Mouse (Mus musculus) layer of hippocampus, adult 2 months (tissue): Measurements from ENCODE around the gene Ivd. TPM values are rescaled to one million over a fixed set of nuclear protein-coding genes. Genes with fewer than 3 reads are reported as not detected.

Source experiments
- DNase-seq, 2 experiments: peaks; one replicate each; pipeline ENCODE4 v3.0.0; 2022; ENCODE audit warnings: low spot score in 2 of 2
- H3K27ac ChIP-seq: fragments of 200-600 bp; 2 replicates; pipeline ENCODE4 v1.8.1; 2022
- H3K4me3 ChIP-seq: fragments of 200-600 bp; 2 replicates; pipeline ENCODE4 v1.8.1; 2022; ENCODE audit warnings: mild to moderate bottlenecking
- CTCF ChIP-seq: fragments of 200-600 bp; conservative IDR thresholded peaks from 2 replicates; pipeline ENCODE4 v1.8.1; 2022; ENCODE audit warnings: antibody characterized with exemption, mild to moderate bottlenecking, moderate library complexity
- total RNA-seq, 2 experiments: library from RNA; stranded (reverse); gene quantifications; 2 replicates each; pipeline ENCODE4 v1.2.3; 2021

Ivd gene
- total RNA-seq, 2 experiments from 2014 or later = 117 to 121 TPM

DNA sequence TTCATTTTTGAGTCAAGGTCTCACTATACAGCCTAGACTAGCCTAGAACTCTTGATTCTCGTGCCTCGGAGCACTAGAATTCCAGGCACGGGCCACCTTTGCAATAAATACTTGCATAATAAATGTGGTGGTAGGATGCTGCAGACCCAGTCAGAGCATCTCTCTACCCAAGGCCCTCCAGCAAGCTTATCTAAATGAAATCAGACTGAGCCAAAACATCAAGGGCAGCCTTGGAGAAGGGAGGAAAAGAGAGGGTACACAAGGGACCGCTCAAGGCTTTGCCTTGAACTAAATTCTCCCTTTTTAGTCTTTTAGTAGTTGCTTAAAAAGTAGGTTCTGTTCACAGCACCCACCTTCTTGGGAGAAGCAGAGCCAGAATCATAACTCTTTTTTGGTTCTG, 29.4 kb downstream of the Ivd start:
- H3K27ac ChIP-seq = no peak overlapping the region
- no peak overlapping the region for H3K4me3 ChIP-seq
- TF ChIP-seq CTCF = no peak
- no peak for DNase-seq

DNA sequence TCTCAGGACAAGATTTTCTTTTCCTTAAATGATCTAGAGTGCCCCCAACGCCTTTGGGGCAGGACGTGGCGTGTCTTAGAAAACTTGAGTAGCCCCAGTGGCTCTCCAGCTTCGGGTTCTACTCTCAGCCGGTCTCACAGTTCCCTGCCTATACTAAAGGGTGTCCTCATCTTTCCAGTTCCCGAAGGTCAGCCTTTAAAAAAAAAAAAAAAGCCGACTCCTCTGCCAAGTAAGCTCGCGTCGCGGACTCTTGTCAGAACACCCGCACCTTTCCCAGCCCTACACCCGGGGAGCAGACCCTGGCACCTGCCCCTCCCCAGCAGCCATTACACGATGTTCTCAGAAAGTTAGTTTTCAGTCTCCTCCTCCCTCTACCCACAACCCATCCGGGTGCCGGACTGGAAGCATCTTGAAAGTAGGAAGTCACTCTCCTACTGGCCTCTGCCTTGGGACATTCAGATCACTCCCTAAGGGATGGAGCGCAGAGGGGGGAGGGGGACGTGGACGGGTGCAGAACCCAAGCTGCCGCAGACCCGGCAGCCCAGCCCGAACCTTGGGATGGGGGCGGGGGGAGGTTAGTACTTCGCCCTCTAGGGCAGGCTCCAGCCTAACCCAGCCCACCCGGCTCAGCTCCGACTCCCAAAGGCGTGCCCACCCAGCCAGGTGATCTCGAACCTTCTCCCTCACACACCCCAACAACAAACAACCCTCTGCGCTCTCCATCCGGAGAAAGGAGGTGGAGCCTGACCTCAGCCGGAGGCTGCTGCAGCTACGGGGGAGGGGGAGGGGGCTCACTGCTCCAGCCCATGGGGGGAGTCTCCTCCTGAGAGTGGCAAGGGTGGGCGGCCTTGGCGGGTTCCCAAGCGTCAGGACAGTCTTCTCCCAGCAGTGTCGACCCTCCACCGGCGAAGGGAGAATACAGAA, 34.5 kb downstream of the Ivd start:
- H3K4me3 ChIP-seq = peak overlapping the region; percentile 57
- no peak for TF ChIP-seq CTCF
- no peak for DNase-seq
- H3K27ac ChIP-seq = peak overlapping the region; percentile 79

DNA sequence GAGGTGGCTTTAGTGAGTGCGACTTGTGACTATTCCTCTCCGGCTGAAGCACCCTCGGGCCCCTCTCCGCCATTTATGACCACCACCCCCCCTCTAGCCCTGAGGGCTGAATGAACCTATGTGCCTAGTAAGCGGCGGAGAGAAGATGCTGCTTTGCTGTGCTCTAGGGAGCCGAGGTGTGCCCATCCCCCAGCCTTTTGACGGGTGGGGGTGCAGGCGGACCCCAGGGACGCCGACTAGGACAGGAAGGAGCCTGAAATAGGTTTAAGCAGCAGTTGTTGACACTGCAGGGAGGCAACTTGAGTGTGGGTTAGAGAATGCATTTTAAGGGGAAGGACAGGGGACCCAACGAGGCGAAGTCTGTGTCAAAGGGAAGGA, 35.1 kb downstream of the Ivd start:
- Histone ChIP-seq H3K27ac (peak overlapping the region; percentile 79), H3K4me3 (peak overlapping the region; percentile 57)
- DNase-seq = no peak
- TF ChIP-seq CTCF = no peak

DNA sequence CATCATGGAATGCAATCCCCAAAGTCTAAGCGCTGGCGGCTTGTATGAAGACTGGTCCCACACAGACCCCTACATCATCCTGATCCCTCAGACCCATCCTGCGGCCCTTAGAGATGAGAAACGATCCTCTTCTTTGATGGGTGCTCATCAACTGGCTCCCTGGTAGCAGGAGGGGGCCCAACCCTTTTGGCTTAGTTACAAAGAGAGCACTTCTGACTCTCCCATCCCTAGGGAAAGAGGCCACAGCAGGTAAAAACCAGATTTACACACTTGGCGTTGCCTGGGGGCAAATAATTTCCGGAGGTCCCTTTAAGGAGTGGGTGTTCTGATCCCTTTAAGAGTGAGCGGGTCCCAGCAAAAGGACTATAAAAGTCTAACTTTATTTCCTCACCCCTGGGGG, 35.6 kb downstream of the Ivd start:
- H3K27ac ChIP-seq = peak overlapping the region; percentile 79; the same call in 1 of the 2 replicates
- TF ChIP-seq CTCF = no peak
- H3K4me3 ChIP-seq = peak overlapping the region; percentile 57
- no peak for DNase-seq

DNA sequence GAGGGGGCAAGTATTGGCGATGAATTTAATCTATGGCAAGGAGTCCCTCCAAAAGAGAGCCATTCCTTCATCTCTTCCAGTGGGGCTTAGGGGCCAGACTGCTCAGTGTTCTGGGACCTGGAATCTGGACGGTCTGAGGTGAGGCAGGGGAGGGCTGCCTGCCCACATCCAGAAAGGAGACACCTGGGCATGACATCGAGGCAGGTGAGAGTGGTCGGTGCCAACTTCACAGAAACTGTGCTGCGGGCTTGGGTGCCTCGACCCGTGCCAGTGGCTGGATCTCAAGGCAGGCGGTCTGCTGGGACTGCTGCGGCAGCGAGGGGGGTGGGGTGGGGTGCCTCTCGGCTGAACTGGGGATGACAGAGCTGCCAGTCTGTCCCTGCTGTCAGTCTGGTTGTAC, 36.1 kb downstream of the Ivd start:
- no peak overlapping the region for H3K4me3 ChIP-seq
- DNase-seq = no peak
- H3K27ac ChIP-seq = no peak overlapping the region
- no peak for TF ChIP-seq CTCF

GRCm38 (mm10) chr2:118898771-118899170, 37.0 kb downstream of the Ivd start:
- DNase-seq = no peak
- Histone ChIP-seq H3K27ac (no peak overlapping the region), H3K4me3 (no peak overlapping the region)
- no peak for TF ChIP-seq CTCF

DNA sequence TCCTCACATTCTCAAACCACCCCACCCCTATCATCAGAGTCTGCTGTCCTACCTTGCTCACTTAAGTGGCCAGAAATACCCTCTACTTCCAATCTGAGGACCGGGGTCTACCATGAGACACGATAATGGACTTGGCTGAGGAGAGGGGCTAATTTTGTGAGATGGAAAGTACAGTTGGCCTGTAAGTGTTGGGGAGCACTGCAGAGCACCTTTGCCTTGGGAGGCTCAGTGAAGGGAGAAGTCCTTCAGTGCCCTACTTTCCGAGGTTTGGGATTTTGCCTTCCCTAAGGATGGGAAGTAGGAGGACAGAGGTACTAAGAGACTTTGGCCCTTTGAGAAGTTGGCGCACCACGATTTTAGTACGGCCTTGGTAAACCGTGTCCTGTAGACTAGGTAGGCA, 37.6 kb downstream of the Ivd start:
- Histone ChIP-seq H3K4me3 (no peak overlapping the region), H3K27ac (no peak overlapping the region)
- no peak for TF ChIP-seq CTCF
- no peak for DNase-seq

DNA sequence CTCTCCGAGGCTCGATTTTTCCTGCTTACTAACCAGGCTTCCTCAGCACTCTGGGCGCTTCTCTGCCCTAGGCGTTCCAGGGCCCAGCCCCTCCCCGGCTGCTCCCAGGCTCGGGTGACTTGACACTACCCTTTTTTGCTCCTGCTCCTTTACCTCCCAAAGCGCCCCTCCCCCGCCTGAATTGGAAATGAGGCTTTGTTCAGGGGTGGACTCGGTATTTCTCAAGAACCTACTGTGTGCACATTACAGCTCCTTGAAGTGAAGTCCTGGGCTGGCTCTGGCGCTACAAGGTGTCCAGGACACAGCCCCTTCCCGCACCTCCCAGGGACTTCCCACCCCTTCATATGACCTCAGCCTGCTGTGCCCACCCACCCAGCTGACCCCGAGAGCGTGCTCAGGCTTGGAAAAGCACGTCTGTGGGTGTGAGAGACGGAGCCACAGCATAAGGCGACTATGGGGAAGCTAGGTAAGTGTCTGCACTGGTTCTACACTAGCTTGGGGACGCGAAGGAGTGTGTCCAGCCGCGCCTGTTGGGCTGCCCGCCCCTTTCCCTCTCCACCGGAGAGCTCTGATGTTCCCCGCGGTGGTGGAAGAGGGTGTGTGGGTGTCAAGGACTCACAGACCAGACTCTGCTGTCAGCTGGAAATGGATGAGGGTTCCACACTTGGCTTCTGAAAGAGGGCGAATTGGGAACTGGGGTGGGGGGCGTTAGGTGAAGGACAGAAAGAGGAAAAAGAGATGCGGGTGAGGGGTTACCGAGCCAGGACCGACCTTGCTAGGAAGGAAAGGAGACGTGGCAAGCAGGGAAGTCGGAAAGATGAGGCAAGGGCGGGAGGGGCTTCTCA, 38.4 kb downstream of the Ivd start, which contains the start of gene Bahd1:
Gene Bahd1, plus strand, starts transcription at position 397 of the 845 bp plus-strand sequence.
- no peak for TF ChIP-seq CTCF
- H3K27ac ChIP-seq = peak within 1 kb of the TSS; percentile 84
- peak in 1 of 2 experiments; percentile 35 for DNase-seq
- H3K4me3 ChIP-seq = peak within 1 kb of the TSS; percentile 87

DNA sequence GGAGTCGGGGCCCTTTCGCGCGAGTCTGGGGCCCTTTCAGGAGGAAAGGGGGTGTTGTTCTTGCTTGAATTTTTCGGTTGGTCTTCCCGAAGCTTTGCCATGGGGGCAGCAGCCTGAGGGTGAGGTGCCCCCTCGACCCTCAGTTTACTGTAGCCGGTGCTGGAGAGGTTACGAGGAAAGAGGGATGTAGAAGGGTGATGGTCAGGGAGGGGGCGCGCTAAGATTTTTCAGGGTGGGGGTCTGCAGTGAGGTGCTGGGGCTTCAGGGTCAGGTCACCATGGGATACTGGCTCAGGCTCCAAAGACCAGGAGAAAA, 39.0 kb downstream of the Ivd start:
- H3K4me3 ChIP-seq = peak overlapping the region; percentile 87
- DNase-seq = no peak
- H3K27ac ChIP-seq = peak overlapping the region; percentile 84
- no peak for TF ChIP-seq CTCF

DNA sequence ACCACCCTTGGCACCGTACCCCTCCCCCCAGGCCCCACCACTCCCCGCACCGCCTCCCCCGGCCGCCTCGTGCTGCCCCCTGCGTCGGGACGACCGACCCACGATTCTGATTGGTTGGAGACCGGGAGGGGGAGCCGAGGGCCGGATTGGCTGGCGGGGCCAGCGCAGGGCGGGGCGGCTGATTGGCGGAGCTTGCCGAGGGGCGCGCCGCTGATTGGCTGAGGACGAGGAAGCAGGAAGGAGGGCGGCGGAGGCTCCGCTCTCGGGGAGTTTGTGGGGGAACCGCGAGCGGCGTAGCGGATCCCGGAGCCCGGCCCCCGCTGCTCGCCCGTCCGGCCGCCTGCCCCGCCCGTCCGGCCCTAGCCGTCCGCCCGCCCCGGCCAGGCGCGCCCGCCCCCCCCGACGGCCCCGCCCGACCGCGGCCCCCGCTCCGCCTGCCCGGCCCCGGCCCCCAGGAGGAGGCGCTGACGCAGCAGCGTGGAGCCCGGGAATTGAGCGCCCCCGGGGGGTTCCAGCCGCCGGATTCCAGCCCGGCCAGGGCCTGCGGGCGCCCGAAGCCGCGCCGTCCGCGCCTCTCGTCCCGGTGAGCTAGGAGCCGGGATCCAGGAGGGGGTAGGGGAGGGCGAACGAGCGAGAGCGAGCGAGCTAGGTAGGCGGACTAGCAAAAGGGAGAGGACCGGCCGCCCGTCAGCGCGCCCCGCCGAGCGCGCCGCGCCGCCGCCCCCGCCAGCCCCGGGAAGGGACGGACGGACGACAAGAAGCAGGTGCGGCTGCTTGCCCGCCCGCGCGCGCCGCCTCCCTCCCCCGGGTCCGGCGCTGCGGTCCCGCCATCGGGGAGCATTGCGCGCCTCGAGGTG, 39.6 kb downstream of the Ivd start:
- H3K4me3 ChIP-seq = peak overlapping the region; percentile 87
- peak; percentile 35; the same call in 1 of the 2 replicates for TF ChIP-seq CTCF
- DNase-seq = peak; percentile 98
- H3K27ac ChIP-seq = peak overlapping the region; percentile 94

- Histone ChIP-seq H3K27ac (peak overlapping the region; percentile 94), H3K4me3 (peak overlapping the region; percentile 87)
- peak; percentile 52 for TF ChIP-seq CTCF
- DNase-seq = no peak
Measured at GRCm38 (mm10) chr2:118902051-118903025, 40.6 kb downstream of the Ivd start.
